Mouse (Mus musculus) brain, embryonic 14.5 days (tissue): ENCODE results near the gene Pithd1. TPM values are rescaled to one million over a fixed set of nuclear protein-coding genes. Genes with fewer than 3 reads are reported as not detected.

ENCODE experiments used
- DNase-seq: peaks from one replicate; pipeline ENCODE4 v3.0.0-alpha.2; 2011; ENCODE audit warnings: low read depth
- CTCF ChIP-seq: fragments of 200-500 bp; IDR thresholded peaks from 2 replicates; pipeline ENCODE4 v1.5.1; 2012; ENCODE audit warnings: inconsistent platforms, mild to moderate bottlenecking, moderate library complexity, borderline replicate concordance; ENCODE audit not compliant: insufficient read depth, insufficient read length; ENCODE audit errors: extremely low read depth
- POLR2A ChIP-seq: fragments of 200-500 bp; IDR thresholded peaks from 2 replicates; pipeline ENCODE4 v1.6.1; 2012; ENCODE audit warnings: mild to moderate bottlenecking, inconsistent platforms, borderline replicate concordance; ENCODE audit not compliant: poor library complexity, insufficient read depth, insufficient read length, severe bottlenecking; ENCODE audit errors: extremely low read depth
- polyA plus RNA-seq: library from polyadenylated mRNA; depleted of rRNA; stranded (reverse); fragments of >200 nt; gene quantifications from 2 replicates; pipeline ENCODE4 v1.2.3, GENCODE M21; 2012

Gene Pithd1
- polyA plus RNA-seq, 1 experiment: 50.8 TPM

GRCm38 (mm10) chr4:136016059-136016602 lies 29.1 kb upstream of the Pithd1 start:
- DNase-seq: no peak
- TF ChIP-seq POLR2A (no peak), CTCF (no peak)

- TF ChIP-seq CTCF (no peak), POLR2A (no peak)
- no peak for DNase-seq
These were observed 23.5 kb upstream of the Pithd1 start for GRCm38 (mm10) chr4:136010586-136010985.

GRCm38 (mm10) chr4:136008782-136009447 lies 21.9 kb upstream of the Pithd1 start:
- TF ChIP-seq CTCF (no peak), POLR2A (no peak)
- DNase-seq: no peak

DNA sequence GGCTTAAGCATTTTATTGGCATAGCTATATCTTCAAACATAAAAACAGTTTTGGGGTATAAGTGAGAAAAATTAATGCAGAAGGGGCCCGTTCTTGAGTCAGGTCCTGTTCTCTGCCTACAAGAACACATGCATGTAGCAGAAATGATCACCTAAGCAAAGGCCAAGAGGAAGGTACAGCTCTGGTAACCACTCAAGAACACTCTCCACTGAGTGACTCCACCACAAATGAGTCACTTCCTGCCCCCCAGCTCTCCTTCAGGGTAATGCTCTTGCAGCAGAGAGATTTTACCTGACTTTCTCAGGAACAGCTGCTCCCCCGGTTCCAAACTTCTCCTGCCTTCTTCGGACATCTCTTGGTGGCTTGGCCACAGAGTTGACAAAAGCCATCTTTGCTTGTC lies 19.8 kb upstream of the Pithd1 start:
- no peak for DNase-seq
- TF ChIP-seq POLR2A (no peak), CTCF (no peak)

GRCm38 (mm10) chr4:136004921-136005320 lies 17.9 kb upstream of the Pithd1 start:
- no peak for DNase-seq
- no peak for TF ChIP-seq POLR2A
- TF ChIP-seq CTCF: no peak

DNA sequence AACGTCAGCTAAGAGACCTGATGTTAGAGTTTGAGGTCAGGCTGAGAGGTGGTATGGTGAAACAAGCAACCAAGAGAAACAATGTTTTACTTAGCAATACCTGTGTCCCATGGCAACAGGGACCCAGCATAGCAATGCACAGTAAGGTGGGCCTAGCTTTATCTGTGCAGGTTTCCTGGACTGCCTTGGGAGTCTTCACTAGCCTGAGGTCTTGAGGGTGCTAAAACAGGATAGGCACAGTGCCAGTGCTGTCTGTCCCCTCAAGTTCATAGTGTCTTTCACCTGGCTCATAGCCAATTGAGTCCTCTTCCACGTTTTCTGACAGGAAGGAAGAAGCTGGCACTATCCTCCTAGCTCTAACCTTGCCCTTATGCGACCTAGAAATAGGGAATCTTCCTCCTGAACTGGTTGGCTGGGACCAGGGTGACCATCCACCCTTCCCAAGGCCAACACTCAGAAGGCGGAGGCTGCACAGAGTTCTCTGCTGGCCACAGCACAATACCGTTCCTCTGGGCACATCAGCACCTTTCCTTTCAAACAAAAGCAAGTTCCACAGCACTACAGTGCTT lies 17.1 kb upstream of the Pithd1 start:
- no peak for DNase-seq
- TF ChIP-seq POLR2A (no peak), CTCF (no peak)

- no peak for DNase-seq
- TF ChIP-seq POLR2A: no peak
- no peak for TF ChIP-seq CTCF
These were observed 8.1 kb upstream of the Pithd1 start for GRCm38 (mm10) chr4:135995118-135995517.

GRCm38 (mm10) chr4:135993941-135994340 lies 6.9 kb upstream of the Pithd1 start:
- TF ChIP-seq POLR2A (no peak), CTCF (no peak)
- DNase-seq: no peak

DNA sequence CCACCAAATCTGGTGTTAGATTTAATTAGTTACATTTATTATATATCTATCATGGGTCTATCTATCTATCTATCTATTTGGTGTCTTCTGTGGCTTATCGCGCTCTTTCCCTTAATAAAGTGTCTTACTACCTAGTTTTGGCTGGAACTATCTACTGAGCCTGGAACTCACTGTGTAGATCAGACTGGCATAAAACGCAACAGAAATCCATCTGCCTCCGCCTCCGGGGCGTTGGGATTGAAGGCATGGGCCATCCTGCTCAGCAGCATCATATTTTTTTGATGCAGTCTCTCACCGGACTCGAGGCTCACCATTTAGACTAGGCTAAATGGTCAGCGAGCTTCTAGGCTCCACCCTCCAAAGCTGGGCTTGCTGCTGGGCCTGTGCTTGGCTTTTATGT lies 650 bp upstream of the Pithd1 start:
- no peak for DNase-seq
- TF ChIP-seq POLR2A (no peak), CTCF (no peak)

DNA sequence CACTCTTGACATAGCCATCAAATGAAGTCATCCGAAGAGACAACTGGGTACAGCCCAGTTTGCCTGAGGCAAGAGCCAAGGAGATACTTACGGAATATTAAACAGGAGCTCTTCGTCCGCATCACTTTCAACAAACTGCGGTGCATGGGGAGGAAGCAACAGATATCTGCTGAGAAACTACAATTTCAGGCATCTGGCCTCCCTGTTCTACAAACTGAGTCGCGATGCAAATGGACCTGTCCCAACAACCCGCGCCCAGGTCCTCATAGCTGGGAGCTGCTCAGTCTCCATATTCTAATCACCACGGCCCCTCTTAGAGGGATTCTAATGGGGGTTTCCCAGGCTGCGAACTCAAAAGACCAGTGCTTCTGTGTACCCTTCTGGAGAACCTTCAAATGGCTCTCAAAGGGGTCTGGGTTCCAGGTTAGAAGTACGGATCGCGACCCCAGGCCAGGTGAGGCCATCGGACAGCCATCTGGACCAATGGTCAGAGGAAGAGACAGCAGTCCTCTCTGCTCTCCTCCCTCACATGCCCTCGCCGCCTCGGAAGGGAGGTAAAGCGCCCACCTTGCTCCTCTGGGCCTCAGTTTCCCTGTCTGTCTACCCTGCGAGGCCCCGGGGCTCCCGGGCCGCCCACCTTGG lies 642 bp downstream of the Pithd1 start:
- TF ChIP-seq POLR2A: no peak
- no peak for TF ChIP-seq CTCF
- peak; percentile 19 for DNase-seq

DNA sequence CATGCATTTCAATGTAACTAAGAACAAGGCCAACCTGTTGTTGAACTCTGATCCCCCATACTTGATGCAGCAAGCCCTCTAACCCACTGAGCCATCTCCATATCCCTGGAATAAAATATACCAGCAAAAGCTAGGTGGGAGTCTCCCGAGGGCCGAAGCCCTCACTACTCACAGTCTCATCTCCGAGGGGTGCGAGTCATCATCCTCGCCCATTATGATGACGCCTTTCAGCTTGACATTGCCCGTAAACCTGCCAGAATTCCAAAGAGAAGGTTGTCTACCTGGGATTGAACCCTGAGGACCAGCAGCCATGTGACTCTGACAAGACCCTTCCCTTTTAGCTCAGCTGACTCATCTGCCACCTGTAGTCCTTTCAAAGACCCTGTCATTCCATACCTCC lies 1.3 kb downstream of the Pithd1 start:
- TF ChIP-seq CTCF: no peak
- no peak for TF ChIP-seq POLR2A
- no peak for DNase-seq

GRCm38 (mm10) chr4:135985193-135985592 lies 1.9 kb downstream of the Pithd1 start:
- TF ChIP-seq CTCF (no peak), POLR2A (no peak)
- DNase-seq: no peak

DNA sequence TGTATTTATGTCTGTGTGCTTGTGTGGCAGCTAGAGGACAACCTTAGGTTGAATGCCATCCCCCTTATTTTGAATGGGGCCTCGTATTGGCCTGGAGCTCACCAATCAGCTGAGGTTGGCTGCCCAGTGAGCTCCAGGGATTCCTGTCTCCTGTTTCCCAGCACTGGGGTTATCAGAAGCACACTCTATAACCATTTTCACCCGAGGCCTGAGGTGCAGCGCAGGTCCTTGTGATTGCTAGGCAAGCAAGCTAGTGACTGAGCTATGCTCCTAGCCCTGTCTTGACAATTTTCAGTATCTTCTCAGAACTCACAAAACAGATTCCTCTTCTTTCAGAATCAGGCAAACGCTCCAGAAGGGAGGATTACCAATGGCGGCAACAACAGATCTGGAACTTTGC lies 2.5 kb downstream of the Pithd1 start:
- TF ChIP-seq CTCF (no peak), POLR2A (no peak)

More for the DNA sequence above, 2.5 kb downstream of the Pithd1 start:
- DNase-seq: no peak
